Mouse (Mus musculus) liver, adult 2 months (tissue): Measurements from ENCODE around the gene Cd3eap. TPM values are rescaled to one million over a fixed set of nuclear protein-coding genes. Genes with fewer than 3 reads are reported as not detected.

Experiments
- DNase-seq: peaks from one replicate; pipeline ENCODE4 v3.0.0-alpha.2; 2011; ENCODE audit warnings: low read depth, low spot score; ENCODE audit errors: extremely low read depth
- H3K27ac ChIP-seq: fragments of 200-500 bp; replicated peaks from 2 replicates; pipeline ENCODE4 v1.5.1; 2012; ENCODE audit warnings: low read depth, mild to moderate bottlenecking, control low read depth, inconsistent platforms, low read length; ENCODE audit not compliant: insufficient read depth
- H3K27me3 ChIP-seq: fragments of 200-500 bp; 2 replicates; pipeline ENCODE4 v1.6.1; 2012; ENCODE audit warnings: mild to moderate bottlenecking, moderate library complexity, low read length, inconsistent platforms; ENCODE audit not compliant: control insufficient read depth, insufficient read depth
- H3K36me3 ChIP-seq: fragments of 200-500 bp; 2 replicates; pipeline ENCODE4 v1.6.1; 2012; ENCODE audit warnings: low read length, inconsistent platforms; ENCODE audit not compliant: control insufficient read depth, insufficient read depth
- H3K4me1 ChIP-seq: fragments of 200-500 bp; 2 replicates; pipeline ENCODE4 v1.6.1; 2011; ENCODE audit warnings: low read length; ENCODE audit not compliant: control insufficient read depth, insufficient read depth
- H3K4me3 ChIP-seq: fragments of 200-500 bp; 2 replicates; pipeline ENCODE4 v1.5.1; 2011; ENCODE audit warnings: low read depth, mild to moderate bottlenecking, control low read depth, low read length, moderate library complexity; ENCODE audit not compliant: insufficient read depth
- H3K79me2 ChIP-seq: fragments of 200-500 bp; 2 replicates; pipeline ENCODE4 v1.6.1; 2012; ENCODE audit warnings: inconsistent platforms, mild to moderate bottlenecking, low read length, moderate library complexity; ENCODE audit not compliant: control insufficient read depth, insufficient read depth
- H3K9ac ChIP-seq: fragments of 200-500 bp; 2 replicates; pipeline ENCODE4 v1.6.1; 2012; ENCODE audit warnings: low read depth, mild to moderate bottlenecking, control low read depth, inconsistent platforms, low read length
- CTCF ChIP-seq: fragments of 200-500 bp; IDR thresholded peaks from 2 replicates; pipeline ENCODE4 v1.5.1; 2011; ENCODE audit warnings: low read depth, low read length, control low read depth
- POLR2A ChIP-seq: fragments of 200-500 bp; IDR thresholded peaks from 2 replicates; pipeline ENCODE4 v1.6.1; 2011; ENCODE audit warnings: low read length, control low read depth; ENCODE audit not compliant: insufficient read depth; ENCODE audit errors: extremely low read depth
- WGBS: fragments of 180-500 bp; shearing (Covaris S2); methylation state at CpG from one replicate; pipeline ENCODE4 v1.1.7; 2018; 5-methylcytosine and 5-hydroxymethylcytosine counted together
- polyA plus RNA-seq: library from polyadenylated mRNA; depleted of rRNA; stranded (reverse); fragments of >200 nt; gene quantifications from 2 replicates; pipeline ENCODE4 v1.2.3, GENCODE M21; 2012
- total RNA-seq: library from RNA; depleted of rRNA; stranded (reverse); fragments of >200 nt; gene quantifications from 2 replicates; pipeline ENCODE4 v1.2.3, GENCODE M21; 2014

Cd3eap gene
- total and polyA plus RNA-seq, 2 experiments, result 1.3 to 6.5 TPM

DNA sequence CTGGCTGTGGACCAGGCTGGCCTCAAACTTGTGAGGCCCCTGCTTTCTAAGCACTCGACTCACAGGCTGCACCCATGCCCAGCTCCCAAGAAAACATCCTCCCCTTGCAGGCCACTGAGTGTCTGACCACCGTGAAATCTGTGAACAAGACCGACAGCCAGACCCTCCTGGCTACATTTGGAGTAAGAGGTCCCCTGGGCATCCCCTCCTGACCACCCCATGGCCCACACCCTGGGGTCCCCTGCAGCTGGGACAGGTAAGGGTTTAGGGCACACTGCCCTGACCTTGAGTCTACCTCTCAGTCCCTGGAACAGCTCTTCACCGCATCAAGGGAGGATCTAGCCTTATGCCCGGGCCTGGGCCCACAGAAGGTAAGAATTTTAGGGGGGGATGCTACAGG lies 4.3 kb downstream of the Cd3eap start:
- Histone ChIP-seq H3K4me1 (0 out of 2 replicates have a peak, but pooled peaks cover 2% of the 10 kb centered on the region), H3K79me2 (no peaks in the 10 kb centered on the region), H3K9ac (no peak overlapping the region), H3K27ac (no peak overlapping the region), H3K27me3 (no peaks in the 10 kb centered on the region), H3K36me3 (no peaks in the 10 kb centered on the region), H3K4me3 (no peak overlapping the region)
- DNase-seq, result no peak
- TF ChIP-seq POLR2A (no peak), CTCF (no peak)
- WGBS, result 93% methylated on average over 5 of the region's 5 CpGs

GRCm38 (mm10) chr7:19350221-19350620 lies 9.1 kb downstream of the Cd3eap start:
- H3K27me3 ChIP-seq, result no peaks in the 10 kb centered on the region
- no peaks in the 10 kb centered on the region for H3K36me3 ChIP-seq
- DNase-seq, result no peak
- no peaks in the 10 kb centered on the region for H3K79me2 ChIP-seq
- no peak overlapping the region for H3K9ac ChIP-seq
- H3K4me1 ChIP-seq, result no peaks in the 10 kb centered on the region
- 96% methylated on average over 8 of the region's 8 CpGs for WGBS
- no peak overlapping the region for H3K27ac ChIP-seq
- no peak for TF ChIP-seq POLR2A
- TF ChIP-seq CTCF, result no peak
- H3K4me3 ChIP-seq, result no peak overlapping the region

GRCm38 (mm10) chr7:19349188-19349915 lies 9.9 kb downstream of the Cd3eap start:
- Histone ChIP-seq H3K36me3 (no peaks in the 10 kb centered on the region), H3K9ac (no peak overlapping the region), H3K4me3 (no peak overlapping the region), H3K27me3 (no peaks in the 10 kb centered on the region), H3K4me1 (no peaks in the 10 kb centered on the region), H3K79me2 (no peaks in the 10 kb centered on the region), H3K27ac (no peak overlapping the region)
- WGBS, result 75% methylated on average over 13 of the region's 13 CpGs
- DNase-seq, result no peak
- TF ChIP-seq POLR2A (no peak), CTCF (no peak)

DNA sequence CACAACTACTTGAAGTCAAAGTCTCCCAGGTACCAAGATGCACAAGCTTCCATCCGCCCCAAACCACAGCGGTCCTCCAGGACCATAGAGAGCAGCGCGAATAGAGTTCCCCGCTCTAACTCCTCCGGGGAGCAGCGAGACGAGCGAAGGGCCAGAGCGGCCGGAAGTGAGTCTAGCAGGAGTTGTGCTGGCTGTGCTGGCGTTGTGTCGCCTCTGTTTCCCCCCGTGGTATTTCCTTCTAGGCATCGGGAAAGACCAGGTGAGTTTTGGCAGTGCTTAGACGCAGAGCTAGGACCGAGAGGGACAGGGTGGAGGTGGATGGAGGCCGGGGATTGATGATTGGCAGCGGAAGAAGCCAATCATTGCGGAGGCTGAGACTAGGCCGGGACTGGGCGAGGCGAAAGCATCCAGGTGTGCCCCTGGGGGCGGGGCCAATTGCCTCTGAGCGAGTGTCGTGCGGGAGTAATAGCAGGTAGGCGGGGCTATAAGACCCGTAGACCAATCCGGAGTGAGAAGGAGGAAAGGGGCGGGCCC lies 14.3 kb downstream of the Cd3eap start:
- TF ChIP-seq CTCF, result no peak
- 0 out of 2 replicates have a peak, but pooled peaks have one; percentile 4 for TF ChIP-seq POLR2A

DNA sequence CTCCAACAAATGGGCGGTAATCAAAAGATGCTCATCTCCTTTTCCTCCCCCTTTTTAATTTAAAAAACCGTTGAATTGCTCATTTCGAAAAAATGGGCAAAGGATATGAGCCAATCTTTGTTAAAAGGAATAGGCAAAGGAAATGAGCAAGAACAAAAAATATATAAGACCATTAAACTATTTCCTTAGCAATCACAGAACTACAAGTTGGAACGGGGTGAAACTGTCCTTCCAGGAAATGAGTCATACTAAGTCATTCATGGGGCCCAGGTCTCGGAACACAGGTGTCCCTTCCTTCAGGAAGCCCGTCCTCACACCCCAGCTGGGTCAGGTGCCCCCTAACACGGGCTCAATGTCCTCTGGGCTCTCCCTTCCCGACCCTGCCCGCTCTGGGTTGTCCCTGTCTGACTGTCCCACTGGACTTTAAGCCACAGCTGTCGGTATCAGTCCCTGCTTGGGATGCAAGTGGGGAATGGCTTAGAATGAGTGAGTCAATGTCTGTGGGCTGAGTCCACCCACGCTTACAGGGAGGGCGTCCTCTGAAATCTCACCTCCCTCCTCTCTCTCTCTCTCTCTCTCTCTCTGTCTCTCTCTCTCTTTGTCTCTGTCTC lies 14.9 kb downstream of the Cd3eap start, which contains the start of gene Ercc1:
TSS of gene Ercc1 (plus strand) at position 542 of the 611 bp plus-strand sequence.
- H3K9ac ChIP-seq, result peak within 1 kb of the TSS; percentile 60
- no peaks in the 10 kb centered on the region for H3K79me2 ChIP-seq
- H3K4me3 ChIP-seq, result peak within 1 kb of the TSS; percentile 63
- 0 out of 2 replicates have a peak, but pooled peaks cover 2% of the 10 kb centered on the region for H3K27me3 ChIP-seq
- H3K27ac ChIP-seq, result no peak within 1 kb of the TSS; the same call in 1 of the 2 replicates
- H3K36me3 ChIP-seq, result no peaks in the 10 kb centered on the region
- peaks cover 1% of the 10 kb centered on the region; the same call in 1 of the 2 replicates for H3K4me1 ChIP-seq
- TF ChIP-seq POLR2A (no peak), CTCF (no peak)
- no peak for DNase-seq
- WGBS, result 20% methylated on average over 12 of the region's 12 CpGs

More for the DNA sequence above, 14.3 kb downstream of the Cd3eap start:
- H3K4me3 ChIP-seq, result peak overlapping the region; percentile 63
- H3K9ac ChIP-seq, result peak overlapping the region; percentile 60
- 0 out of 2 replicates have a peak, but pooled peaks cover 2% of the 10 kb centered on the region for H3K27me3 ChIP-seq
- WGBS, result under 1% methylated on average over 31 of the region's 31 CpGs
- H3K36me3 ChIP-seq, result no peaks in the 10 kb centered on the region
- H3K79me2 ChIP-seq, result no peaks in the 10 kb centered on the region
- DNase-seq, result peak; percentile 90
- H3K27ac ChIP-seq, result no peak overlapping the region; the same call in 1 of the 2 replicates
- peaks cover 1% of the 10 kb centered on the region; the same call in 1 of the 2 replicates for H3K4me1 ChIP-seq
